Mouse (Mus musculus): ENCODE results near the gene Rbm11. TPM values are rescaled to one million over a fixed set of nuclear protein-coding genes. Genes with fewer than 3 reads are reported as not detected.

Rbm11 gene
- polyA plus RNA-seq (2015; fragmentation: Nextera tagmentation; extraction: Ambion mirVana), result 0.29 and 0.41 TPM in 2 replicates

DNA sequence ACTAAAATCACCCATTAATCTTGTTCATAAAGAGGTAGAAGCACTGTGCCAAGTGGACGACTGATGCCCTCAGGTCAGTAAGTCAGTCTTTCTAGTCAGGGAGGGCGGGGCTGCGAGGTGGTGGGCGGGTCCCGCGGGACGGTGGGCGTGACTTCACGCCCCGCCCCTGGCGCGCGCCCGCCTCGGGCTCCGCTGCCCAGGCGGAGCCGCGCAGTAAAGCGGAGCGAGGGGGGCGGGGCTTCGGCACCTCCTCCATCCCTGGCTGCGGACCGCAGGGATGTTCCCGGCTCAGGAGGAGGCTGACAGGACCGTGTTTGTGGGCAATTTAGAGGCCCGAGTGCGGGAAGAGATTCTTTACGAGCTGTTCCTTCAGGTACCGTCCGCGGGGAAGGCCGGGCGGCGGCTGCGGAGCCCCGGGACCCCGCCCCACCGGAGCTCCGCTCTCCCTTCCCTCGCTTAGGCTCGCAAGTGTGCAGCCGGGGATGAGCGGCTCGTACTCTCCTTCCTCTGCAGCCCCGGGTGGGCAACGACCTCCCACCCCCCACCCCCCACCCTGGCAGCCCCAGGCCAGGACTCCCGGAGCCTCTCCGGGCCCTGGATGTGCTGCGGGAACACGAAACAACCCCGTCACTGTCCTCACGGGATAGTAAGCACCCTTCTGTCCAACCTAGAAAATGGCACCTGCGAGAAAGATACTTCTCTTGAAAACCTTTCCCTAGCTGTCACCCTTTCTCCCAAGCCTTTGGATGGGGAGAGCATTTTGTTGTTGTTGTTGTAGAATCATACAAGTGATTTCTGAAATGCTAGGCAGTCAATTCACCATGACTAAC lies at the start of gene Rbm11:
Rbm11 (plus strand) TSS at position 174 of the 830 bp plus-strand sequence.
- H3K4me3 ChIP-seq, result peak within 1 kb of the TSS; percentile 88
- under 1% methylated on average over 53 of the region's 55 CpGs for WGBS
- H3K4me1 ChIP-seq (replicated peaks), result no peaks in the 10 kb centered on the region; the same call in 1 of the 2 replicates
- H3K36me3 ChIP-seq, result no peaks in the 10 kb centered on the region
- no peaks in the 10 kb centered on the region for H3K27me3 ChIP-seq
- peak within 1 kb of the TSS; percentile 47 for H3K9ac ChIP-seq
- no peak within 1 kb of the TSS for H3K27ac ChIP-seq
- H3K9me3 ChIP-seq (replicated peaks), result no peaks in the 10 kb centered on the region
- peak within 1 kb of the TSS; percentile 91 for H3K4me2 ChIP-seq
- peak; percentile 97 for ATAC-seq (replicated peaks; ENCODE audit: insufficient number of reproducible peaks, insufficient read depth, low FRiP score, low read depth)

DNA sequence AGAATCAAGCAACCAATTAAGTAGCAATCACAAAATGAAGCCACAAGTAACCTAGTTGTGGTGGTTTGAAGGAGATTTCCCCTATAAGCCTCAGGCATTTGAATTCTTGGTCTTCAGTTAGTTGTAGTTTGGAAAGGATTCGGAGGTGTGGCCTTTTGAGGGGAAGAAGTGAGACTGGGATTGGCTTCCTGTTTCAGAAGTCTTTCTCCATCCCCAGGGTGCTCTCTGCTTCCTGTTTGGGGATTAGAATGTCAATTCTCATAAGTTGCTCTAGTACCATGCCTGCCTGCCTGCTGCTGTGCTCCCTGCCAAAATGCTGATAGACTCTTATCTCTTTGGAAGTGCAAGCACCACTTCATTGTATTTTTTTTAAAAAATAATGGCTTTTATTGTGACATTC lies 47.3 kb upstream of the Rbm11 start:
- ATAC-seq (replicated peaks; ENCODE audit: insufficient number of reproducible peaks, insufficient read depth, low FRiP score, low read depth), result no peak
- WGBS, result 58% methylated on average over 1 of the region's 1 CpGs
- Histone ChIP-seq H3K9me3 (replicated peaks) (no peaks in the 10 kb centered on the region), H3K27me3 (no peaks in the 10 kb centered on the region), H3K9ac (no peak overlapping the region), H3K4me2 (no peak overlapping the region), H3K27ac (no peak overlapping the region), H3K36me3 (no peaks in the 10 kb centered on the region), H3K4me1 (replicated peaks) (no peaks in the 10 kb centered on the region), H3K4me3 (no peak overlapping the region)

GRCm38 (mm10) chr16:75562910-75563309 lies 29.7 kb upstream of the Rbm11 start:
- Histone ChIP-seq H3K27me3 (no peaks in the 10 kb centered on the region), H3K4me2 (no peak overlapping the region), H3K4me3 (no peak overlapping the region), H3K4me1 (replicated peaks) (no peaks in the 10 kb centered on the region), H3K27ac (no peak overlapping the region), H3K9ac (no peak overlapping the region), H3K9me3 (replicated peaks) (no peaks in the 10 kb centered on the region), H3K36me3 (no peaks in the 10 kb centered on the region)
- WGBS, result 91% methylated on average over 2 of the region's 2 CpGs
- no peak for ATAC-seq (replicated peaks; ENCODE audit: insufficient number of reproducible peaks, insufficient read depth, low FRiP score, low read depth)

DNA sequence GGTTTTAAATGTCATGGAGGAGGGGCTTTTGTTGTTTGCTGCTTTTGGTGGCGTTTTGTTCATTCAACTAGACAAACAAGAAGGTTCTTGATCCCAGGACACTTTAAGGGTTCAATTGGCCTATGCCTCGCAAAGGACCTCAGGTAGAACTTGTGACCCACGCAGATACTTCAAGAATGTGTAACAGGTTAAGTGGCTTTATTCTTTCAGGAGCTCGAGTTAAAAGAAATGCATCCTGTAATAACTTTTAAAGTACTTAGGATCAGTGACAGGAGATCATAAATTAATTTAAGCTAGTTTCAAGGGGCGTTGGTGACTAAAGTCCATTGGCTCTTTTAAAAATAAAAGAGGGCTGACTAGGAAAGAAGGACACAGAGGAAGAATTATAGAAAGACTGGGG lies 10.4 kb upstream of the Rbm11 start:
- no peak for ATAC-seq (replicated peaks; ENCODE audit: insufficient number of reproducible peaks, insufficient read depth, low FRiP score, low read depth)
- H3K4me3 ChIP-seq, result no peak overlapping the region
- H3K4me2 ChIP-seq, result no peak overlapping the region
- H3K9ac ChIP-seq, result no peak overlapping the region
- H3K4me1 ChIP-seq (replicated peaks), result no peaks in the 10 kb centered on the region
- no peaks in the 10 kb centered on the region for H3K27me3 ChIP-seq
- no peaks in the 10 kb centered on the region for H3K36me3 ChIP-seq
- H3K27ac ChIP-seq, result no peak overlapping the region
- no peaks in the 10 kb centered on the region for H3K9me3 ChIP-seq (replicated peaks)
- WGBS, result 72% methylated on average over 5 of the region's 5 CpGs

GRCm38 (mm10) chr16:75585961-75586360 lies 6.7 kb upstream of the Rbm11 start, which contains the start of gene Lipi:
Gene Lipi, minus strand, starts transcription at chr16:75586061.
- Histone ChIP-seq H3K4me1 (replicated peaks) (no peaks in the 10 kb centered on the region), H3K27me3 (no peaks in the 10 kb centered on the region), H3K4me3 (no peak within 1 kb of the TSS), H3K36me3 (no peaks in the 10 kb centered on the region), H3K4me2 (no peak within 1 kb of the TSS), H3K9me3 (replicated peaks) (no peaks in the 10 kb centered on the region), H3K27ac (no peak within 1 kb of the TSS), H3K9ac (no peak within 1 kb of the TSS)
- 71% methylated on average over 7 of the region's 7 CpGs for WGBS
- ATAC-seq (replicated peaks; ENCODE audit: insufficient number of reproducible peaks, insufficient read depth, low FRiP score, low read depth), result no peak

DNA sequence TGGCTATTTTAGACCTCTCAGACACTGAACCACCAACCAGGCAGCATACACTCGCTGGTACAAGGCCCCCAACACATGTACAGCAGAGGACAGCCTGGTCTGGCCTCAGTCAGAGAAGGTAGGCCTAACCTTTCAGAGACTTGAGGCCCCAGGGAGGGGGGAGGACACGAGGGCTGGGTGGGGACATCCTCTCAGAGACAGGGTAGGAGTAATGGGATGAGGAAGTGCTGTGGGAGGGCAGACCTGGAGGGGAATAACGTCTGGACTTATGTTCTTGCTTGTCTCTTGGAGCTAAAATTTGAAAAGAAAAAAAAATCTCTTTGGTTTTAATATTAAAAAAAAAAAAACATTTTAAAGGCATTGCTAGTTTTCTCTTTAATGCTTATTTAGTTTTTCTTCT lies 6.2 kb upstream of the Rbm11 start:
- Histone ChIP-seq H3K4me2 (no peak overlapping the region), H3K9me3 (replicated peaks) (no peaks in the 10 kb centered on the region), H3K36me3 (no peaks in the 10 kb centered on the region), H3K27me3 (no peaks in the 10 kb centered on the region), H3K4me1 (replicated peaks) (no peaks in the 10 kb centered on the region), H3K9ac (no peak overlapping the region), H3K27ac (no peak overlapping the region), H3K4me3 (no peak overlapping the region)
- WGBS, result 19% methylated on average over 3 of the region's 3 CpGs
- ATAC-seq (replicated peaks; ENCODE audit: insufficient number of reproducible peaks, insufficient read depth, low FRiP score, low read depth), result no peak

DNA sequence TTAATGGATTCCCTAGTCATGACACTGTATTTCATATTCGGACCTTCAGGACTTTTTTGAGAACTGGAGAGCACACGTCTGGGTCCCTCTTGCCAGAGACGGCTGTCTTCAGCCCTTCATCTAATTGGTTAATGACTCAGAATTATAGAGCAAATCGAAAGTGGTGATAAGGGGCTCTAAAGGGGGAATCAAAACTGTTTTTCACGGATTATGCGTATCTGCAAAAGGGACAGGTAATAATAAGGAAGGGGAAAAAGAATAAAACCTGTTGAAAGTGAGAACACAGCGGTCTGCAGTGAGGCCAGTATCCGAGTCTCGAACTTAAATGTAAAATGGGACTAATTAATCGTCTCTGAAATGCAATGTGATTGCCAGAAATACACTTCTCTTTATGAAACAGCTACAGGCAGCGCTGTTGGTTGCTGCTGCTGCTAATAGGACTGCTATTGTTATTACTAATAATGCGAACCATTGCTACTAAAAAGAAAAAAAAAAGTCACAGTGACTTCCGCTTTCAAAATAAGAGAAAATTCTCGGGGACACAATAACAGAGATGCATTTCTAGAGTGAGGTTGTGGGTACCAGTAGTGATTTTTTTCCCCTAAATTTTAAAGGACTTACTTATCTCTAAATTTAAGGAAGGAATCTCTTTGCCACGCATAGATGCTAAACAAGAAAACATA lies 998 bp downstream of the Rbm11 start:
- Histone ChIP-seq H3K9me3 (replicated peaks) (no peaks in the 10 kb centered on the region), H3K27me3 (no peaks in the 10 kb centered on the region), H3K27ac (no peak overlapping the region), H3K4me1 (replicated peaks) (no peaks in the 10 kb centered on the region; the same call in 1 of the 2 replicates), H3K4me2 (peak overlapping the region; percentile 91), H3K9ac (0 out of 2 replicates have a peak overlapping the region, but pooled peaks have one; percentile 47), H3K36me3 (no peaks in the 10 kb centered on the region), H3K4me3 (peak overlapping the region; percentile 88)
- 14% methylated on average over 15 of the region's 15 CpGs for WGBS
- ATAC-seq (replicated peaks; ENCODE audit: insufficient number of reproducible peaks, insufficient read depth, low FRiP score, low read depth), result no peak

DNA sequence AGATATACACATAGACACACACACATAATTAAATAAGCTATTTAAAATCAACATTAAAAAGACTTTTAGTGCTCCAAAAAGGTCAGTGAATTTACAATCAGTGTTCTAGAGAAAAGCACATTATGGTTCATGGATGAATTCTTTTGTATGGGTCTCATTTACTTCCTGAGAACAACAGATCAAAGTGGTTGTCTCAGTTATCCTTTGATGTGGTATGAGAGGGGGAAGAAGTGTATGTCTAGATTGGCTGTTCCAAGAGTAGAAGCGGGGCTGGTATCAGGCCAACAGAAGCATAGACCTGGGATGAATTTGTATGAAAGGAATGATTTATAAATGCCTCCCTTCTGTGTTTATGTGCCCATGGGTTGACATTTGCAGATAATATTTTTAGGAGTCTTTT lies 13.8 kb downstream of the Rbm11 start:
- no peak for ATAC-seq (replicated peaks; ENCODE audit: insufficient number of reproducible peaks, insufficient read depth, low FRiP score, low read depth)
- Histone ChIP-seq H3K9me3 (replicated peaks) (no peaks in the 10 kb centered on the region), H3K27me3 (no peaks in the 10 kb centered on the region), H3K4me1 (replicated peaks) (no peaks in the 10 kb centered on the region), H3K36me3 (no peaks in the 10 kb centered on the region), H3K9ac (no peak overlapping the region), H3K27ac (no peak overlapping the region), H3K4me2 (no peak overlapping the region), H3K4me3 (no peak overlapping the region)
- 75% methylated on average over 1 of the region's 1 CpGs for WGBS

DNA sequence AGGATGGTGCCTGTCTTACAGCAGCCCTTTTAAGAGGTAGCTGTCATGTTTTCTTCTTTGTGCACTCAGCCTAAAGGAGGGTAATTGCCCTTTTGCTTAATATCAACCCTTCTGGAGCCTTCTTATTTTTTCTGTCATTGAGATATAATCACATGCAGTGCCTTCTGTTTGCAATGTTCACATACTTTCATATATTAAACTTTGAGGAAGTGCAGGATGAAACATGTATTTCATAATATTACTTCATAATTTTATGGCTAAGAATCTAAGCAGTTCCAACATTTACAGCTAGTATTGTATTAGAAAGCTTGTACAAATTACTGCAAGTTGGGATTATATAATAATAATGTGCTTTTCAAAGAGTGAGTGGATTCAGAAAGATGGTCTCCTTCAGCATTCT lies 19.9 kb downstream of the Rbm11 start:
- no peak for ATAC-seq (replicated peaks; ENCODE audit: insufficient number of reproducible peaks, insufficient read depth, low FRiP score, low read depth)
- Histone ChIP-seq H3K9ac (no peak overlapping the region), H3K36me3 (no peaks in the 10 kb centered on the region)

GRCm38 (mm10) chr16:75617651-75618349 lies 25.2 kb downstream of the Rbm11 start:
- no peaks in the 10 kb centered on the region for H3K36me3 ChIP-seq

More for the DNA sequence above, 19.9 kb downstream of the Rbm11 start:
- Histone ChIP-seq H3K27ac (no peak overlapping the region), H3K4me1 (replicated peaks) (no peaks in the 10 kb centered on the region), H3K9me3 (replicated peaks) (no peaks in the 10 kb centered on the region), H3K27me3 (no peaks in the 10 kb centered on the region), H3K4me2 (no peak overlapping the region), H3K4me3 (no peak overlapping the region)

DNA sequence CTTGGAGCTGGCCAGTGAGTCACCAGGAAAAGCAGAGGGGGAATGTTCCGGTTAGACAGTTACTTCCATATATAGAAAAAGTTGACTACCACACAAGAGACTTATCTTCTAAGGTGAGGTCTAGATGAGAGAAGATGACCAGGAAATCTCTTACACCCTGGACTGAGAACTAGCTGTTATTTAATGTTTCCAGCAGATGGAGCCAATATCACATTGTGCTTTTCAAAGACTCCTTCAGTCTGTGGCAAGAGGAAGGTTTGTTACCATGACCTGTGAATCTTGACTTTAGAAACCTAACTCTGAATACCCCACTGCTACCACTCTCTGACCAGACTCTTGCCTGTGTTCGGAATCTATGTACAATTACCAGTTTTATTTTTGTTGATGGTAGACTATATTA lies 35.2 kb downstream of the Rbm11 start:
- 68% methylated on average over 2 of the region's 2 CpGs for WGBS

More at GRCm38 (mm10) chr16:75617651-75618349, 25.2 kb downstream of the Rbm11 start:
- 71% methylated on average over 2 of the region's 2 CpGs for WGBS
- Histone ChIP-seq H3K27ac (no peak overlapping the region), H3K9me3 (replicated peaks) (no peaks in the 10 kb centered on the region), H3K9ac (no peak overlapping the region), H3K27me3 (no peaks in the 10 kb centered on the region), H3K4me2 (no peak overlapping the region), H3K4me1 (replicated peaks) (no peaks in the 10 kb centered on the region), H3K4me3 (no peak overlapping the region)
- ATAC-seq (replicated peaks; ENCODE audit: insufficient number of reproducible peaks, insufficient read depth, low FRiP score, low read depth), result no peak

More for the DNA sequence above, 35.2 kb downstream of the Rbm11 start:
- Histone ChIP-seq H3K27ac (no peak overlapping the region), H3K4me1 (replicated peaks) (no peaks in the 10 kb centered on the region), H3K4me2 (no peak overlapping the region), H3K4me3 (no peak overlapping the region), H3K36me3 (no peaks in the 10 kb centered on the region), H3K9ac (no peak overlapping the region), H3K9me3 (replicated peaks) (no peaks in the 10 kb centered on the region), H3K27me3 (no peaks in the 10 kb centered on the region)
- ATAC-seq (replicated peaks; ENCODE audit: insufficient number of reproducible peaks, insufficient read depth, low FRiP score, low read depth), result no peak

All from heart, embryonic 15.5 days (tissue).